Mouse (Mus musculus) frontal cortex, adult 2 months (tissue): Measurements from ENCODE around the gene Pacrg. TPM values are rescaled to one million over a fixed set of nuclear protein-coding genes. Genes with fewer than 3 reads are reported as not detected.
A peak's percentile ranks its signal among the peaks of the same experiment; 100 is the strongest.

Source experiments
- DNase-seq, 2 experiments: peaks; one replicate each; pipeline ENCODE4 v3.0.0; 2022; ENCODE audit warnings: low spot score in 1 of 2; ENCODE audit errors: extremely low spot score in 1 of 2
- polyA plus RNA-seq: library from polyadenylated mRNA; depleted of rRNA; stranded (reverse); fragments of >200 nt; gene quantifications from 2 replicates; pipeline ENCODE4 v1.2.3, GENCODE M21; 2012

The Pacrg gene
- polyA plus RNA-seq, 1 experiment, result 25.2 TPM

GRCm38 (mm10) chr17:10744709-10745461 lies 95.2 kb downstream of the Pacrg start:
- DNase-seq, result peak; percentile 66 to 86

DNA sequence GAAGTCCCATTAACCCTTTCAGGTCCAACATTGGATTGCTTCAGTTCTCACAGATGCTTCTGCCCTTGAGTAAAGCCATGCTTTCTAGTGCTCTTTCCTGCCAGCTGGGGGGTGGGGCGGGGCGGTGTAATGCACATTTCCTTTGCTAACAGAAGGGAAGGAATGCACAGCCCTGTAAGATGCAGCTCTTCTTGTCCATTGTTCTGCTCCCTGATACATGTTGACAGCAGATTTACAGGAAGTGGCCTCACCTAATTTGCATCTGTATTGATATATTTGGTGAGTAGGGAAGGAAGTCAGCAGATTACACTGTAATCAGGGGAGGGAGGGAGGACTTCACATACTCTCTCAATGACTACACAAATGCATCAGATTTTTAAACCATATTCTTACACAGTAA lies 100.0 kb downstream of the Pacrg start:
- no peak for DNase-seq

DNA sequence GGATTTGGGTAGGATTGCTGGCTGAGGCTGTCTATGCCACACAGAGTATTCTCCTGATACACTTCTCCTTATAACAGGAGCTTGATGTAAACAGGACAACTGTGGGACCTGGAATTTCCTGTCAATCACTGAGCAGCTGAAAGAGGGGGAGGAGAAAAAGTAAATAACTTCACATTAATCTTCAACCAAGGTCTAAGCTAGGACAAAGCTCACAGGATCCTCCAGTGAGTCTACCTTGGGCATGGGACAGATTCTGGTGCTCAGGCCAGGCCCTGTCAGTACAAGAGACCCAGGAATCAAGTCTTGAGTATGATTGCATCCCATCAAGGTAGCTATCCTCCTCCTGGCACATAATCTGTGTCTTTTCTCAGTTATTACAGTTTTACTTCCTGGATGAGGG lies 102.1 kb downstream of the Pacrg start:
- no peak for DNase-seq

GRCm38 (mm10) chr17:10734733-10735132 lies 105.4 kb downstream of the Pacrg start:
- no peak for DNase-seq

- DNase-seq, result no peak
These were observed 107.6 kb downstream of the Pacrg start for GRCm38 (mm10) chr17:10732303-10733048.

- no peak for DNase-seq
These were observed 115.3 kb downstream of the Pacrg start for GRCm38 (mm10) chr17:10724853-10725252.

GRCm38 (mm10) chr17:10721562-10721961 lies 118.5 kb downstream of the Pacrg start:
- no peak for DNase-seq

- no peak for DNase-seq
These were observed 123.0 kb downstream of the Pacrg start for GRCm38 (mm10) chr17:10717148-10717547.

GRCm38 (mm10) chr17:10702781-10703180 lies 137.3 kb downstream of the Pacrg start:
- no peak for DNase-seq

DNA sequence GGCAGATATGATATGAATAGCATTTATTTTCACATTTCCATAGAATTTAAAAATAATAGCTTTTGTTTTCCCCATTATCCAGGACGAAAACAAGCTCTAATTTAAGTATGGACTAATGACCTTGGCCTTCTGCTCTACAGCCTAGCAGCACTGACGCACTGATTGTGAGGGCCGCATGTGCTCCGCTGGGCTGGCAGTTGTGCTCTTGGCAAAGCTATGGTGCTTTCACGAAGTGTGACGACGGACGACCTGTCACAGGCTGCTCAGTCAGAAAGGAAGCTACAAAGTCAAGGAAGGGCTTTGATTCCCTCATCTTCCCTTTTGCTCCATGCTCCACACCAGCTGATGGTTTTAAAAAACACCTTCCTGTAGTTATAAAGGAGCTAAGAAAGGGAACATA lies 142.1 kb downstream of the Pacrg start:
- no peak for DNase-seq

GRCm38 (mm10) chr17:10695421-10695820 lies 144.7 kb downstream of the Pacrg start:
- no peak for DNase-seq

- no peak for DNase-seq
These were observed 163.0 kb downstream of the Pacrg start for GRCm38 (mm10) chr17:10677098-10677497.

DNA sequence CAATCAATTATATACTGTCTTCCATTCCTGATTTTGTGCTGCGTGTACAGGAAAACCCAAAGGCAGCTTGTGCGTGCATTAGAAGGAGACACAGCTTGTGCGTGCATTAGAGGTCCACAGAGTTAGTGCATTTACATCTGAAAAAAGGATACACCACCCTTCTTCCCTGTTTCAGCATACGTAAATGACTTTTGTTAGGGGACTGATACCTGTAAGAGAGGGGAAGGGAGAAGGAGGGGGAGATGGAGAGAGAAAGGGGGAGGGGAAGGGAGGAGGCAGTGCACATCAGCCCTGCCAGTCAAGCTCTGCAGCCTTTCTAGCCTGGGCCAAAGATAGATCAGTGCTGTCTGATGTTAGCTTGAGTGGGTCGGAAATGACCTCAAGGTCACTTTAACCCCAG lies 164.6 kb downstream of the Pacrg start:
- DNase-seq, result no peak

DNA sequence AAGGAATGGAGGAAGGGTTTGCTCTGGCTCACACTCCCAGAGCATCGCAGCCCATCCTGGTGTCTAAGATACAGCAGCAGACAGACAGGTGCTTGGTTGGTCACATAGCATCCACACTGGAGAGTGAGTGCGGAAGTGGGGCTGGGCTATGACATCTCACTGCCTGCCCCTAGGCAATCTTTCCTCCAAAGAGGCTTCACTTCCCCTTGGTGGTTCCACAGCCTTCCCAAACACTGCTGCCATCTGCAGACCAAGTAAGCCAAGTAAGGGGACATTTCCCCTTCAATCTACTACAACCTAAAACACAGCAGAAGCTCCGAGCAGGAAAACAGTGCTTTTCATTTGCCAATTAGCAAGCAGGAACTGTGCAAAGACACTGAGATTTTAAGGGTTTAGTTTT lies 165.1 kb downstream of the Pacrg start:
- DNase-seq, result peak in 1 of 2 experiments; percentile 20

GRCm38 (mm10) chr17:10661294-10661693 lies 178.8 kb downstream of the Pacrg start:
- peak in 1 of 2 experiments; percentile 14 for DNase-seq

DNA sequence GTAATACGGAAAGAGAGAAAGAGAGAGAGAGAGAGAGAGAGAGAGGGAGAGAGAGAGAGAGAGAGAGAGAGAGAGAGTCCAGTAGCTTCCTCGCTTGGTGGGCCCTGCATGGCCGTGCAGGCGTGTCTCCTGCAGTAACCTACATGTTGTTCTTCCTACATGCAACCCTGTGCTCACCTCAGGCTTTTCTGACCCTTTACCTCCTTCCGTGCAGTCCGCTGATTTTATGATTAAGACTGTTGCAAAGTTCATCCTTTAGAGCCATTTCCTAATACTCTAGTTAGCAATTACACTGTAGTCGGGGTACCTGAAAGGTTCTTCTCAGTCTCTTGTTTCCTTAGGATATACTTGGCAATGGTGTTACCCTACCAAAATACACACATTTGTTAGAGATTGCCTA lies 196.5 kb downstream of the Pacrg start:
- DNase-seq, result no peak

- DNase-seq, result no peak
These were observed 200.3 kb downstream of the Pacrg start for GRCm38 (mm10) chr17:10639816-10640215.

- DNase-seq, result no peak
These were observed 204.1 kb downstream of the Pacrg start for GRCm38 (mm10) chr17:10635955-10636470.

- no peak for DNase-seq
These were observed 204.6 kb downstream of the Pacrg start for GRCm38 (mm10) chr17:10635470-10635869.

GRCm38 (mm10) chr17:10635046-10635445 lies 205.1 kb downstream of the Pacrg start:
- no peak for DNase-seq

DNA sequence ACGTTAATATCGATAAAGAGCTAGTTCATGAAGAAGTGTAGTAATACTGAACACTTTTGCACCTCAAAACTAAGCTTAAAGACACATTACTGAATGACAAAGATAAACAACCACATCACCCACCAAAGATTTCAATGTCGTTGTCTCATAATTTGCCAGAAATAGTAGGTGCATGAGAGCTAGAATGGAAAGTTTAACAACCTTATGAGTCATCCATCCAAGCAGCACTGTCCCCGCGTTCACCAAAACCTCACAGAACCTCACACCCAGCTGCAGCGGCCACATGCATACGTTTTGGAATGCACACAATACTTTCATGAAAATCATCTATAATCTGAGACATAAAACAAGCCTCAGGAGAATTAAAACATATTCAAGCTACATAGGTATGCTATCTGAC lies 206.3 kb downstream of the Pacrg start:
- no peak for DNase-seq

DNA sequence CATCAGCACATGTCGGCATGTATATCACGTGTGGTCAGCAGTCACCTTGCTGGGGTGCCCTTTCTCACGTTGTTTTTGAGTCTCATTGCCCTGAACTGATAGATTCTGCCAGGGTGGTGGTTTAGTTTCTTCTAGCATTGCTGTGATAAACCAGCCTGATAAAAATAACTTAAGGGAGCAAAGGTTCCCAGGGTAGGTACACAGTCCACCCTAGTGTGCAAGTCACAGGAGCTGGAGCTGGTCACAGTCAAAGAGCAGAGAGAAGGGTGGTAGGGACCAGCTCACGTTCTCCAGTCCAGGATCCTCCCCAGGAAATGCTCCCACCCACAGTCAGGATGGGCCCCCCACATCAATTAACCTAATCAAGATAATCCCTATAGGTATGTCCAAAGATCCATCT lies 211.9 kb downstream of the Pacrg start:
- DNase-seq, result no peak
